Mouse (Mus musculus) lung, postnatal 0 days (tissue): Measurements from ENCODE around the gene Lmntd1. TPM values are rescaled to one million over a fixed set of nuclear protein-coding genes. Genes with fewer than 3 reads are reported as not detected.
A peak's percentile ranks its signal among the peaks of the same experiment; 100 is the strongest.

Experiments used
- ATAC-seq: fragments of 200-750 bp; cut with Nextera tagmentation; 2 replicates; pipeline ENCODE4 v1.8.0; 2017; ENCODE audit warnings: moderate library complexity
- DNase-seq: peaks from one replicate; pipeline ENCODE4 v3.0.0-alpha.2; 2016; ENCODE audit warnings: low spot score
- H3K27ac ChIP-seq: fragments of 300-500 bp; sonication (generic); 2 replicates; pipeline ENCODE4 v1.5.1; 2014; ENCODE audit warnings: antibody characterized with exemption, mild to moderate bottlenecking, low read length, mixed read lengths
- H3K27me3 ChIP-seq: fragments of 300-500 bp; sonication (generic); replicated peaks from 2 replicates; pipeline ENCODE4 v1.6.1; 2014; ENCODE audit warnings: low read length, mixed read lengths; ENCODE audit not compliant: insufficient read depth
- H3K36me3 ChIP-seq: fragments of 300-500 bp; sonication (generic); 2 replicates; pipeline ENCODE4 v1.6.1; 2014; ENCODE audit warnings: low read length, mixed read lengths; ENCODE audit not compliant: insufficient read depth
- H3K4me1 ChIP-seq: fragments of 300-500 bp; sonication (generic); 2 replicates; pipeline ENCODE4 v1.6.1; 2014; ENCODE audit warnings: antibody characterized with exemption, low read depth, low read length, mixed read lengths; ENCODE audit not compliant: insufficient read depth
- H3K4me2 ChIP-seq: fragments of 300-500 bp; sonication (generic); replicated peaks from 2 replicates; pipeline ENCODE4 v1.6.1; 2014; ENCODE audit warnings: low read depth, mild to moderate bottlenecking, low read length, moderate library complexity, mixed read lengths
- H3K4me3 ChIP-seq: fragments of 300-500 bp; sonication (generic); 2 replicates; pipeline ENCODE4 v1.5.1; 2014; ENCODE audit warnings: low read depth, low read length
- H3K9ac ChIP-seq: fragments of 300-500 bp; sonication (generic); replicated peaks from 2 replicates; pipeline ENCODE4 v1.6.1; 2014; ENCODE audit warnings: low read depth, mild to moderate bottlenecking
- H3K9me3 ChIP-seq: fragments of 300-500 bp; sonication (generic); 2 replicates; pipeline ENCODE4 v1.6.1; 2016; ENCODE audit warnings: low read length, mixed read lengths
- CTCF ChIP-seq: IDR thresholded peaks from 2 replicates; pipeline ENCODE4 v1.5.1; 2016; ENCODE audit warnings: antibody characterized with exemption, mild to moderate bottlenecking
- EP300 ChIP-seq: IDR thresholded peaks from 2 replicates; pipeline ENCODE4 v1.6.1; 2016; ENCODE audit warnings: antibody characterized with exemption, mild to moderate bottlenecking, control low read depth
- WGBS: fragments of 180-500 bp; shearing (Covaris S2); extraction: QIAGEN DNeasy Blood & Tissue Kit; methylation state at CpG from one replicate; pipeline ENCODE4 v1.1.7; 2014; 5-methylcytosine and 5-hydroxymethylcytosine counted together
- polyA plus RNA-seq: library from polyadenylated mRNA; unstranded; fragments of >200 nt; fragmentation: Nextera tagmentation; extraction: Ambion mirVana; gene quantifications from 2 replicates; pipeline ENCODE4 v1.2.1, GENCODE M21; 2015

Lmntd1 gene
- polyA plus RNA-seq, 1 experiment from 2014 or later = 0.74 TPM

DNA sequence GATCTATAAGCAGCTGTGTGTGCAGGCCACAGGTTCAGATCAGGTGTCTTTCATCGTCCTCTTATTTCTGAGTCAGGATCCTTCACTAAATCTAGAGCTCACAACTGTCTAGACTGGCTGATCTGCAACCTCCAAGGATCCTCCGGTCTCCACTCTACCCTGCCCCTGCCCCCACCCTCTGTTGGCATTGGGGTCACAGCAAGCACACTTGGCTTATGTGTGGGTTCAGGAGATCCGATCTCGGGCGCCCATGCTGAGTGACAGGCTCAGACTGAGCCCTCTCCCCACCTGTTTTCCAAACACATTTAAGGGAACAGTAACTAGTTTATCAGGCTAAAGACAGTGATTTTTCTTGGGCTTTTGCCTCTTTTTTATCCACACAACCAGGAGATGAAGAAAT, 39.5 kb upstream of the Lmntd1 start:
- Histone ChIP-seq H3K9me3 (no peaks in the 10 kb centered on the region), H3K4me2 (no peak overlapping the region), H3K4me1 (no peaks in the 10 kb centered on the region; the same call in 1 of the 2 replicates), H3K27me3 (no peaks in the 10 kb centered on the region), H3K9ac (no peak overlapping the region), H3K4me3 (no peak overlapping the region), H3K36me3 (no peaks in the 10 kb centered on the region), H3K27ac (peak overlapping the region; percentile 32; the same call in 1 of the 2 replicates)
- no peak for DNase-seq
- no peak for ATAC-seq
- TF ChIP-seq CTCF (no peak), EP300 (no peak)
- WGBS = 76% methylated on average over 5 of the region's 5 CpGs

DNA sequence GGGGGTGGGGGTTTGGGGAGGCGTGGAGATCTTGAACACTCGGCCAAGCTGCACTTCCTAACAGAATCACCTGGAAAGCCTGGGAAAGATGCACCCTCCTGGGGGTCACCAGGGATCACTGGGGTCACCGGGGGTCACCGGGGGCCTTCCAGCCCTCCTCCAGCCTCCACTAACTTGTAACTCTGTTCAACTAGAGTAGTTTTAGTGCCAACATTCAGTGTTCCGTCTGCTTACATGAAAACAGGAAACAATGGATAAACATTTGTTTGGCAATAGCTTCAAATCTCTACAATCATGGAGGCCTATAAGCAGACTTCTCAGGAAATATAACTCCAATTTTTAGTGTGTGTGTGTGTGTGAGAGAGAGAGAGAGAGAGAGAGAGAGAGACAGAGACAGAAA, 38.9 kb upstream of the Lmntd1 start:
- no peak overlapping the region for H3K9ac ChIP-seq
- peak overlapping the region; percentile 20; the same call in 1 of the 2 replicates for H3K27ac ChIP-seq
- no peak overlapping the region for H3K4me3 ChIP-seq
- DNase-seq = peak; percentile 55
- no peaks in the 10 kb centered on the region; the same call in 1 of the 2 replicates for H3K4me1 ChIP-seq
- 63% methylated on average over 5 of the region's 5 CpGs for WGBS
- H3K27me3 ChIP-seq = no peaks in the 10 kb centered on the region
- no peaks in the 10 kb centered on the region for H3K9me3 ChIP-seq
- H3K36me3 ChIP-seq = no peaks in the 10 kb centered on the region
- no peak for TF ChIP-seq CTCF
- TF ChIP-seq EP300 = 0 out of 2 replicates have a peak, but pooled peaks have one; percentile 36
- ATAC-seq = 0 out of 2 replicates have a peak, but pooled peaks have one; percentile 12
- no peak overlapping the region for H3K4me2 ChIP-seq

DNA sequence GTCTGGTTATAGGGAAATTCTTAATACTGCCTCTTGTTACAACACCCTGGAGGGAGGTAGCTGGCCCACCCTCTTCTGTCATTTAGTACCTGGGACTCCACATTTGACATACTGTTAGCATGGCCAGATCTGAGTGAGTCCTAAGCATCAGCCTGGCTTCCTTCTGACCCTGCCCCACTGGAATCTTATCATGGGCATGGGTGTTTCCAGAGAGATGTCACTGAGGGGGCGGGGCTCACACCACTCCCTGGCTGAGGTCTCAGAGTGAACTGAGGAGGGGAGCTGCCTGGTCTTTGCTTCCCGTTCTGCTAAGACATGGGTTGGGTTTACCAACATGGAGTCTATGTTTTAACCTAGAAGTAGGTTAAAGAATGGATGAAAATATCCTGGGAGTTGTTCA, 37.9 kb upstream of the Lmntd1 start:
- Histone ChIP-seq H3K36me3 (no peaks in the 10 kb centered on the region), H3K9ac (no peak overlapping the region), H3K4me1 (no peaks in the 10 kb centered on the region; the same call in 1 of the 2 replicates), H3K9me3 (no peaks in the 10 kb centered on the region), H3K27ac (no peak overlapping the region), H3K4me3 (no peak overlapping the region), H3K27me3 (no peaks in the 10 kb centered on the region), H3K4me2 (no peak overlapping the region)
- ATAC-seq = no peak
- WGBS = 65% methylated on average over 2 of the region's 2 CpGs
- TF ChIP-seq CTCF (no peak), EP300 (no peak)
- no peak for DNase-seq

DNA sequence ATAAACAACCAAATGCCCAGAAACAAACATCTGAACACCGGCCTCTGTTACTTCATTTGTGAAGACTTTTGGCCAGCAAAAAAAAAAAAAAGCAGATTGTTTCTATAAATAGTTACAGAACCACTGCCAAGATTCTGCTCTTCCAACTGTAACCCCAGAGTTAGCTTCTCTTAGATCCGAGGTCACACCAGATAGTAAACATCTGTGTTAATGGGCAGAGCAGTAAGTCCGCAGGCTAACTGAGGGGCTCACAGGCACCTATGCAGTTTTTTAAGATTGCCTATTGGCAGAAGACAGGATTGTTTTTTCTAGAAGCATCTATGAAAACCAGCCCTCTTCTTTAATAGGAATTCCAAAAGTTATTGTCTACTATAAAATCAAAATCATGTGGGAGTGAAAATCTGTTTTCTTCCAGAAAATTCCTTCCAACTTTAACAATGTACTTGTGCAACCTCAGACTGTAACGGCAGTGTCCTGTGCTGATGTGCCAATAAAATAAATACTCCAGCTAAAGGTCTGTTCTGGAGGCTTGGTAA, 26.9 kb upstream of the Lmntd1 start:
- H3K9ac ChIP-seq = no peak overlapping the region
- peak; percentile 63 for ATAC-seq
- 39% methylated on average over 4 of the region's 4 CpGs for WGBS
- no peaks in the 10 kb centered on the region for H3K27me3 ChIP-seq
- no peaks in the 10 kb centered on the region for H3K9me3 ChIP-seq
- H3K27ac ChIP-seq = peak overlapping the region; percentile 20; the same call in 1 of the 2 replicates
- TF ChIP-seq EP300 = peak; percentile 62
- TF ChIP-seq CTCF = no peak
- H3K4me1 ChIP-seq = no peaks in the 10 kb centered on the region
- H3K4me2 ChIP-seq = no peak overlapping the region
- H3K4me3 ChIP-seq = no peak overlapping the region
- peak; percentile 81 for DNase-seq
- no peaks in the 10 kb centered on the region for H3K36me3 ChIP-seq

DNA sequence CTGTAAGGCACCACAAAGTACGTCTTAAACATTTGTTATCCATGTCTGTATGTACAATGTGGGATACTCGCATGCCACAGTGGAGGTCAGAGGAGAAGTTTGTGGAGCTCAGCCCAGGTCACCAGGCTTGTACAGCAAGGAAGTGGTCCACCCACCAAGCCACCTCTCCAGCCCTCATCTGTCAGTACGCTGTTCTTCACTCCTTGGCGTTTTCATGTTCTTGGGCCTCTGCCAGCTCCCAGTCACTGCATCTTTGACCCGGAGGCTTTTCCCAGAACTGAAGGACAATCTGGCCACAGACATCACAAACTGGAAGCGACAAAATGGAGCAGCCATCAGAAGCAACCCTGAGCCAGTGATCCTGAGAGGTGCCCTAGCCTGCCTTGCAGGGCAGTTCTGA, 24.1 kb upstream of the Lmntd1 start:
- peak; percentile 77 for ATAC-seq

DNA sequence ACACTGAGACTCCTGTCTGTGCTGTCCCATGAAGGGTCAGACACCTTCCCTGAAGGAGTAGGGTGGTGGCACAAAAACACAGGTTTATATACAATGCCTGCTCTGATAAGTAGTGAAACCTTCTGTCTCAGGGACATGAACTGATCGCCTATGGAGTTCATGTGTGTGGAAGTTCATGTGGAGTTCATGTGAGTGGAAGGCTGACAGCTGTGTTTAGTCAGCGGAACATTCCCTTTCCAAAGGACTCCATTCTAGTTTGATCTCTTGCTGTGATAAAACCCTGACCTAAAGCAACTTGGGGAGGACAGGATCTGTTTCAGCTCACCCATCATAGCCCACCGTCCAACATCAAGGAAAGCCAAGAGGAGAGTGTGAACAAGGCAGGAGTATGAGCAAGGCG, 22.6 kb upstream of the Lmntd1 start:
- no peak overlapping the region for H3K27ac ChIP-seq
- H3K9me3 ChIP-seq = no peaks in the 10 kb centered on the region
- H3K9ac ChIP-seq = no peak overlapping the region
- H3K36me3 ChIP-seq = no peaks in the 10 kb centered on the region
- ATAC-seq (no peak), DNase-seq (no peak)
- no peak overlapping the region for H3K4me3 ChIP-seq
- TF ChIP-seq CTCF (no peak), EP300 (no peak)
- no peaks in the 10 kb centered on the region for H3K27me3 ChIP-seq
- 60% methylated on average over 4 of the region's 4 CpGs for WGBS
- no peaks in the 10 kb centered on the region for H3K4me1 ChIP-seq
- H3K4me2 ChIP-seq = no peak overlapping the region

More for the DNA sequence above, 24.1 kb upstream of the Lmntd1 start:
- no peak overlapping the region for H3K9ac ChIP-seq
- no peaks in the 10 kb centered on the region for H3K36me3 ChIP-seq
- H3K27ac ChIP-seq = peak overlapping the region; percentile 28
- H3K4me1 ChIP-seq = no peaks in the 10 kb centered on the region
- 30% methylated on average over 6 of the region's 6 CpGs for WGBS
- TF ChIP-seq CTCF (no peak), EP300 (peak; percentile 77)
- no peak overlapping the region for H3K4me2 ChIP-seq
- peak; percentile 84 for DNase-seq
- no peaks in the 10 kb centered on the region for H3K27me3 ChIP-seq
- H3K9me3 ChIP-seq = no peaks in the 10 kb centered on the region
- H3K4me3 ChIP-seq = no peak overlapping the region

DNA sequence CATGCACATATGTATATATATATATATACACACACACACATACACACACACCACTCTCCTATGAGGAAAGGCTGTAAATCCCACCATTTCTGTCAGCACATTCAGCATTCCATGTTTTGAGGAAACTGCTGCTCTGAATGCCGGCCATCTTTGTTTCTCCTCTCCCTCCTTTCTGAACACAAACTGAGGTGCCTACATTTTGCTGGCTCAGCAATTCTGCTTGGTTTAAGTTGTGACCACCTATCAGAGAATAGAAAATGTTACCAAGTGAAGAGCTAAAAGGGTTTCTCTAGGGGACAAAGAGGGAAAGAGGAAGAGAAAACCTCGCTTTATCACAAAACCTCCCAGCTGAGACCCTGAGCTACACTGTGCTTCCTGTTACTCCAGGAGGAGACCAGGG, 20.3 kb upstream of the Lmntd1 start:
- H3K4me3 ChIP-seq = no peak overlapping the region
- H3K4me2 ChIP-seq = no peak overlapping the region
- H3K9ac ChIP-seq = no peak overlapping the region
- DNase-seq = no peak
- no peaks in the 10 kb centered on the region for H3K4me1 ChIP-seq
- no peak for ATAC-seq
- no peaks in the 10 kb centered on the region for H3K36me3 ChIP-seq
- H3K27me3 ChIP-seq = no peaks in the 10 kb centered on the region
- TF ChIP-seq CTCF (no peak), EP300 (no peak)
- H3K27ac ChIP-seq = no peak overlapping the region
- H3K9me3 ChIP-seq = no peaks in the 10 kb centered on the region
- WGBS = 73% methylated on average over 2 of the region's 2 CpGs
